Mouse (Mus musculus): ENCODE data around the gene Alkbh1.

The Alkbh1 gene

GRCm38 (mm10) chr12:87387171-87388121, 56.4 kb downstream of the Alkbh1 start:
- CTCF ChIA-PET = interaction anchor here (0.7 kb wide), 1 partner anchor 11 kb away, joined by 8 read pairs; no protein-coding TSS in a partner anchor

GRCm38 (mm10) chr12:87385051-87385450, 58.8 kb downstream of the Alkbh1 start:
- CTCF ChIA-PET = interaction anchor here (0.7 kb wide), 1 partner anchor 49 kb away, joined by 5 read pairs; no protein-coding TSS in a partner anchor

- CTCF ChIA-PET = interaction anchor here (0.6 to 0.7 kb wide), 2 partner anchors 18 to 634 kb away, joined by 3 to 21 read pairs; no protein-coding TSS in a partner anchor
These were observed 62.5 kb downstream of the Alkbh1 start for GRCm38 (mm10) chr12:87381380-87381682.

- CTCF ChIA-PET = no interaction called here
These were observed 63.0 kb downstream of the Alkbh1 start for GRCm38 (mm10) chr12:87380586-87381379.

- CTCF ChIA-PET = no interaction called here
These were observed 64.3 kb downstream of the Alkbh1 start for GRCm38 (mm10) chr12:87379496-87379895.

All from spleen, embryonic (tissue).